Comparison of ENCODE assay signal across 11 mouse cellular contexts in the genomic region with DNA sequence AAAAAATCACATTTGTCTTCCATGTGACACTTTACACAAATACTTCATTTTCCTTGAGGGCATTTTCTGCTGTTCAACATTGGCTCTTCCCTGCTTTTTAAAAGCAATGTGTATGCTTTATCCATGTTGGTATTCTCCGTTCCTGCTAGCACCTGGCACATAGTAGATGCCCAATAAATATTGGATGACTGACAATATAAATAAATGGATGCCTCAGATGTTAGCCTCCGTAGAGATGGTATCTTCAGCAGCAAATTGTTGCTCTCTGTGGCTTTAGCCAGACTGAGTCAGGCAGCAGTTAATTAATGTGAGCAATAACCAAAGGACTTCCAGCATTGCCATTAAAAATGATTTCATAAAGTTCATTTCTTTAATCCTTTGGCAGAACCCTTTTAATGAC.
"Had no signal": no experiment of that assay in that cellular context is flagged by ENCODE, and none has a peak within 500 bp of the region (broad histone marks: within the 10 kb centered on the region; RNA-seq: fewer than 3 reads in every experiment).

No protein-coding gene starts in this region.

- H3K36me3 ChIP-seq: limb, embryonic 12.5 days; liver, embryonic 13.5 days; neural tube, embryonic 15.5 days had no signal

- H3K9ac ChIP-seq: limb, embryonic 12.5 days; liver, embryonic 13.5 days; liver, postnatal 0 days; neural tube, embryonic 15.5 days had no signal

- DNase-seq: kidney, adult 18-20 months; kidney, postnatal 10 days; kidney, postnatal 4 days; liver; liver, embryonic 13.5 days; liver, postnatal 0 days; right cerebral cortex, adult 18-20 months; thymus, postnatal 4 days had no signal

- H3K27ac ChIP-seq: limb, embryonic 12.5 days; liver, embryonic 13.5 days; stomach, postnatal 0 days had no signal

- ATAC-seq: liver, postnatal 0 days had no signal

- H3K27me3 ChIP-seq: limb, embryonic 12.5 days; liver, embryonic 13.5 days; neural tube, embryonic 15.5 days had no signal

- H3K4me2 ChIP-seq: limb, embryonic 12.5 days; liver, embryonic 13.5 days; neural tube, embryonic 15.5 days had no signal

- H3K4me1 ChIP-seq: limb, embryonic 12.5 days; liver, embryonic 13.5 days had no signal

- H3K4me3 ChIP-seq: limb, embryonic 12.5 days; liver, embryonic 13.5 days; neural tube, embryonic 15.5 days had no signal

- H3K9me3 ChIP-seq: limb, embryonic 12.5 days; liver, embryonic 13.5 days; neural tube, embryonic 15.5 days had no signal
